Mouse (Mus musculus) heart, embryonic 10.5 days (tissue): ENCODE measurements at regions not wholly inside any gene's neighbourhood (a gene's known extent, or its start where the extent isn't known, plus 50 kb on each side); places are given as distances from the start of the nearest gene placed in this dataset.

Experiments used
- DNase-seq: peaks from one replicate; pipeline ENCODE4 v3.0.0-alpha.2; 2017; ENCODE audit warnings: low spot score
- H3K27ac ChIP-seq: fragments of 300-500 bp; sonication (generic); 2 replicates; pipeline ENCODE4 v1.5.1; 2016; ENCODE audit warnings: mild to moderate bottlenecking
- H3K27me3 ChIP-seq: fragments of 300-500 bp; sonication (generic); 2 replicates; pipeline ENCODE4 v1.6.1; 2016; ENCODE audit warnings: mild to moderate bottlenecking; ENCODE audit not compliant: poor library complexity, insufficient read depth, severe bottlenecking
- H3K36me3 ChIP-seq: fragments of 300-500 bp; sonication (generic); 2 replicates; pipeline ENCODE4 v1.6.1; 2016; ENCODE audit warnings: mild to moderate bottlenecking, moderate library complexity
- H3K4me1 ChIP-seq: fragments of 300-500 bp; sonication (generic); 2 replicates; pipeline ENCODE4 v1.6.1; 2016; ENCODE audit warnings: mild to moderate bottlenecking
- H3K4me3 ChIP-seq: fragments of 300-500 bp; sonication (generic); 2 replicates; pipeline ENCODE4 v1.5.1; 2016; ENCODE audit warnings: mild to moderate bottlenecking, moderate library complexity
- H3K9me3 ChIP-seq: fragments of 300-500 bp; sonication (generic); 2 replicates; pipeline ENCODE4 v1.6.1; 2016; ENCODE audit warnings: mild to moderate bottlenecking, moderate library complexity
- WGBS: fragments of 180-500 bp; shearing (Covaris S2); methylation state at CpG from one replicate; pipeline ENCODE4 v1.1.7; 2016; 5-methylcytosine and 5-hydroxymethylcytosine counted together

GRCm38 (mm10) chr15:35240416-35241212 lies 882.9 kb upstream of the 9430069I07Rik start:
- H3K4me1 ChIP-seq = no peaks in the 10 kb centered on the region
- 88% methylated on average over 5 of the region's 5 CpGs for WGBS
- no peaks in the 10 kb centered on the region for H3K9me3 ChIP-seq
- no peak overlapping the region for H3K4me3 ChIP-seq
- peak; percentile 55 for DNase-seq
- no peaks in the 10 kb centered on the region for H3K27me3 ChIP-seq
- H3K36me3 ChIP-seq = no peaks in the 10 kb centered on the region
- H3K27ac ChIP-seq = no peak overlapping the region

- Histone ChIP-seq H3K9me3 (no peaks in the 10 kb centered on the region), H3K27me3 (no peaks in the 10 kb centered on the region), H3K4me3 (no peak overlapping the region), H3K27ac (no peak overlapping the region), H3K36me3 (no peaks in the 10 kb centered on the region), H3K4me1 (no peaks in the 10 kb centered on the region)
- WGBS = 74% methylated on average over 1 of the region's 1 CpGs
- peak; percentile 66 for DNase-seq
Observed at GRCm38 (mm10) chr15:35238691-35239090, 881.0 kb upstream of the 9430069I07Rik start.

- Histone ChIP-seq H3K4me3 (no peak overlapping the region), H3K27me3 (no peaks in the 10 kb centered on the region), H3K27ac (no peak overlapping the region), H3K36me3 (no peaks in the 10 kb centered on the region), H3K4me1 (no peaks in the 10 kb centered on the region), H3K9me3 (no peaks in the 10 kb centered on the region)
- 64% methylated on average over 2 of the region's 2 CpGs for WGBS
- peak; percentile 46 for DNase-seq
Observed at GRCm38 (mm10) chr15:35233968-35234696, 876.5 kb upstream of the 9430069I07Rik start.

- Histone ChIP-seq H3K36me3 (no peaks in the 10 kb centered on the region), H3K27me3 (no peaks in the 10 kb centered on the region), H3K4me1 (no peaks in the 10 kb centered on the region), H3K4me3 (no peak overlapping the region), H3K27ac (no peak overlapping the region), H3K9me3 (no peaks in the 10 kb centered on the region)
- 73% methylated on average over 3 of the region's 3 CpGs for WGBS
- DNase-seq = peak; percentile 74
Observed at GRCm38 (mm10) chr15:35229614-35230013, 871.9 kb upstream of the 9430069I07Rik start.
